Mouse (Mus musculus) embryonic facial prominence, embryonic 15.5 days (tissue): Measurements from ENCODE around the gene Phf23. TPM values are rescaled to one million over a fixed set of nuclear protein-coding genes. Genes with fewer than 3 reads are reported as not detected.
A peak's percentile ranks its signal among the peaks of the same experiment; 100 is the strongest.

Experiments used
- ATAC-seq: fragments of 200-750 bp; cut with Nextera tagmentation; 2 replicates; pipeline ENCODE4 v1.8.0; 2017; ENCODE audit warnings: low read depth, moderate TSS enrichment; ENCODE audit not compliant: insufficient number of reproducible peaks, low FRiP score, low TSS enrichment
- H3K27ac ChIP-seq: fragments of 300-500 bp; sonication (generic); replicated peaks from 2 replicates; pipeline ENCODE4 v1.5.1; 2015; ENCODE audit warnings: mild to moderate bottlenecking, inconsistent platforms
- H3K27me3 ChIP-seq: fragments of 300-500 bp; sonication (generic); 2 replicates; pipeline ENCODE4 v1.6.1; 2015; ENCODE audit warnings: inconsistent platforms
- H3K36me3 ChIP-seq: fragments of 300-500 bp; sonication (generic); 2 replicates; pipeline ENCODE4 v1.6.1; 2015; ENCODE audit warnings: mild to moderate bottlenecking, inconsistent platforms
- H3K4me1 ChIP-seq: fragments of 300-500 bp; sonication (generic); 2 replicates; pipeline ENCODE4 v1.6.1; 2015; ENCODE audit warnings: inconsistent platforms
- H3K4me2 ChIP-seq: fragments of 300-500 bp; sonication (generic); replicated peaks from 2 replicates; pipeline ENCODE4 v1.6.1; 2015; ENCODE audit warnings: mild to moderate bottlenecking, inconsistent platforms
- H3K4me3 ChIP-seq: fragments of 300-500 bp; sonication (generic); replicated peaks from 2 replicates; pipeline ENCODE4 v1.5.1; 2015; ENCODE audit warnings: mild to moderate bottlenecking, inconsistent platforms
- H3K9ac ChIP-seq: fragments of 300-500 bp; sonication (generic); 2 replicates; pipeline ENCODE4 v1.6.1; 2015; ENCODE audit warnings: inconsistent platforms
- H3K9me3 ChIP-seq: fragments of 300-500 bp; sonication (generic); replicated peaks from 2 replicates; pipeline ENCODE4 v1.6.1; 2016; ENCODE audit warnings: inconsistent platforms
- WGBS: fragments of 180-500 bp; shearing (Covaris S2); methylation state at CpG from one replicate; pipeline ENCODE4 v1.1.7; 2015; 5-methylcytosine and 5-hydroxymethylcytosine counted together
- polyA plus RNA-seq: library from polyadenylated mRNA; unstranded; fragments of >200 nt; fragmentation: Nextera tagmentation; extraction: Ambion mirVana; gene quantifications from 2 replicates; pipeline ENCODE4 v1.2.1, GENCODE M21; 2015

Phf23 gene
- polyA plus RNA-seq, 1 experiment from 2014 or later, result 77.8 TPM

DNA sequence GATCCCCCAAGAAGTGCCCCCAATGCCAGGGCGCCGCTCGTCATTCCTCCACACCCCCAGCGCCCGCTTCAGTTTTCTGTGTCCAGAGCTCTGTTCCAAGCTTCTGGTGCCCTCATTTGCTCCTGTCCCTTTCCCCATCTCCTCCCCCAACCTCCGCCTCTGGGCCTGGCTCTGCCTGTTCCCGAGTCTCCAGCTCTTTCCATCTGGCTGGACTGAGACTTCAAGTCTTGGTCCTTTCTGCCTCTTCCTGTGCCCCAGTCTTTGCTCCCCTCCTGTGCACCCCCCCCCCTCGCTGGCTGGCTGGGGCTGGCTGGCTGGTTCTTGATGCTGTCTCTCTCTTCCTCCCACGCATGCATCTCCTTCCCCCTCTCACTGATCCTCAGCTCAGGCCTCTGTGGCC lies 31.8 kb downstream of the Phf23 start:
- Histone ChIP-seq H3K4me1 (peaks cover 70% of the 10 kb centered on the region), H3K27ac (peak overlapping the region; percentile 88), H3K27me3 (no peaks in the 10 kb centered on the region), H3K4me3 (peak overlapping the region; percentile 27), H3K36me3 (peaks cover 20% of the 10 kb centered on the region), H3K9ac (peak overlapping the region; percentile 15; the same call in 1 of the 2 replicates), H3K4me2 (peak overlapping the region; percentile 50), H3K9me3 (no peaks in the 10 kb centered on the region)
- 34% methylated on average over 7 of the region's 9 CpGs for WGBS
- ATAC-seq, result no peak

DNA sequence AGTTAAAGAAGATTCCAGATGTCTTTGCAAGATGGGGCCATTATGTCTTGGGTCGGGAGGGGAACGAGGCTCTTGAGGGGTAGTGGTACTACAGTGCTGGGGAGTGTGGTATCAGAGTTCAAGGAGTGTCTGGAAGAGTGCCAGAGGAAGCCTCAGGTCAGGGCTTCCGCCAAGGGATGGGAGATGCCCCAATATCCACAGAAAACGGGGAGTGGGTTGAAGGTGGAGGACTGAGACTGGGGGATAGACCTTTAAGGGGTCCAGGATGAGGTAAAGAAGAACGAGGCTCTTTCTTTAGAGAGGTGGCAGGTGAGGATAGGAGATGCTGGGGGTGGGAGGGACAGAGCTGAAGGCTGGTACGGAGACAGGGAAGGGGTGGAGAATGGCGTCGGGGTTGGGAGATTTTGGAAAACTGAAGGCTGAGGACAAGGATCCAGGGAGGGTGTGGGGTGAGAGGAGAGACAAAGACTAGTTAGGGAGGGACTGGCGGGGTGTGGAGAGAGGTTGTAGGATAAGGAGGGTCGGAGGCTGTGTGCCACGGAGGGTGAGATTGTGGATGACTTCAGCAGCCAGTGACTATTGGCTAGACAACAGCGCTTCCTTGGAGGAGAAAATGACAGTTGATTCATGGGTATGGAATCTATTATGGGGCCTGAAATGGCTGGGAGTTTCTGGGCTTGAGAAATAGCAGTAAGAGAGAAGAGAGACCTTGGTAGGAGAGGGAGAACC lies 33.0 kb downstream of the Phf23 start:
- 18% methylated on average over 12 of the region's 12 CpGs for WGBS
- Histone ChIP-seq H3K4me2 (peak overlapping the region; percentile 50), H3K4me3 (peak overlapping the region; percentile 32), H3K9ac (no peak overlapping the region), H3K36me3 (peaks cover 31% of the 10 kb centered on the region), H3K9me3 (no peaks in the 10 kb centered on the region), H3K27me3 (no peaks in the 10 kb centered on the region), H3K4me1 (peaks cover 61% of the 10 kb centered on the region), H3K27ac (peak overlapping the region; percentile 88)
- 0 out of 2 replicates have a peak, but pooled peaks have one; percentile 11 for ATAC-seq

DNA sequence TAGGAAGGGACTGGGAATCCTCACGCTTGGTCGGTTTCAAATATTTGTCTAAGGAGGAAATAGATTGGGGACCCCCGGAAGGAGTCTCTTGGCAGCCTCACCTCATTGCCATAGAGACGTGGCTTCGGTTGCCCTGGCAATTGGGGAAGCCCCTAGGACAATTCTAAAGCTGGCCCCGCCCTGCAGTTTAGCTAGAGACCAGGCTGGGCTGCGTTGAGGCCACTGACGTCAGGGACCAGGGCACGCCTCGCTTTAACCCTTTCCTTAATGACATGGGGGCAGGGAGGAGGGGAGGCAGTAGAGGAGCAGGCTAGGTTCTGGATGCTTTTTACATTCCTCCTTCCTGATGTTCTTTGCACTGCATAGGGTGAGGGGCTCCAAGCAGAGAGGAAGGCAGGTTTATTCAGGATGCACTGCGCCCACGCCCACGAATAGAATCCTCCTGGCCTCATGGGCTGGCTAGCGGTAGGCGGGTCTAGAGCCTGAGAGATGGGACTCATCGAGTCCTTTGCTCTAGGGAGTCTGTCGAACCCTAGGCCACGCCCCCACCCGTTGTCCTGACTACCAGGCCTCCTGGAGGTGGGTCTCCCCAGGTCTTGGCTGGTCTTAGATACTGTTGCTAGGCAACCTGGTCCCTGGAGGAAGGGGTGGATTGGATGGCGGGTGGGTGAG lies 33.7 kb downstream of the Phf23 start:
- Histone ChIP-seq H3K36me3 (peaks cover 34% of the 10 kb centered on the region), H3K27me3 (no peaks in the 10 kb centered on the region), H3K4me2 (peak overlapping the region; percentile 50), H3K9me3 (no peaks in the 10 kb centered on the region), H3K9ac (no peak overlapping the region), H3K4me1 (peaks cover 56% of the 10 kb centered on the region), H3K27ac (peak overlapping the region; percentile 88), H3K4me3 (peak overlapping the region; percentile 32)
- WGBS, result 3% methylated on average over 20 of the region's 20 CpGs
- peak; percentile 85 for ATAC-seq

DNA sequence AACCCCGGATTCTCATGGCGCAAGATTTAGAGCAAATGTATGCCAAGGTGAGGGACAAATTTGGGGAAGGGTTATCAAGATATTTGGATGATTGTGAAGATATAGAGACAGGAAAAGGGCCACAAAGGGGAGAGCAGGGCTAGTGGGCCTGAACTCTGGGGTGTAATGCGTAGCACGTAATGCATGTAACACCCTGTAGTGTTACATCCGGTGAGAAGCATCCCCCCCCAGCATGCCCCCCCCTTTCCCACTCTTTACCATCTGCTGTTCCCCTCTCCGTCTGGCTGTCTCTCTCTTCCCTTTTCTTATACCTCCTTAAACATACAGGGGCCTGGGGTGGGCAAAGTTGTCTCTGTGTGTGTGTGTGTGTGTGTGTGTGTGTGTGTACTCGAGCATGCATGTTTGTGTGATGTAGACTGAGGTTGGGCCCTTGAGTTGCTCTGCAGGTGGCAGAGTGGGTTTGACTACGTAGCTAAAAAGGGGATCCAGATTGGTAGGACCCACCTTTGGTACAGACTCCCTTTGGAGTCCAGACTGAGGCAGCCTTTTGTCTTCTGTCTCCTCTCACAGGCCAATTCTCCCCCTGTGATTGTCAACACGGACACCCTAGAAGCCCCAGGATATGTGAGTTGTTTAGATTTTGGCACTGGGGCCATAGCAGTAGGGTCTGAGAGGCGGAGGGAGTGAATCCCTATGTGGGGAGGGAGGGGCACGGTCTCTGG lies 34.4 kb downstream of the Phf23 start:
- Histone ChIP-seq H3K4me1 (peaks cover 50% of the 10 kb centered on the region), H3K4me3 (peak overlapping the region; percentile 32), H3K9ac (no peak overlapping the region), H3K36me3 (peaks cover 40% of the 10 kb centered on the region), H3K27me3 (no peaks in the 10 kb centered on the region), H3K9me3 (no peaks in the 10 kb centered on the region), H3K27ac (peak overlapping the region; percentile 88), H3K4me2 (peak overlapping the region; percentile 50)
- 49% methylated on average over 11 of the region's 11 CpGs for WGBS
- ATAC-seq, result no peak

DNA sequence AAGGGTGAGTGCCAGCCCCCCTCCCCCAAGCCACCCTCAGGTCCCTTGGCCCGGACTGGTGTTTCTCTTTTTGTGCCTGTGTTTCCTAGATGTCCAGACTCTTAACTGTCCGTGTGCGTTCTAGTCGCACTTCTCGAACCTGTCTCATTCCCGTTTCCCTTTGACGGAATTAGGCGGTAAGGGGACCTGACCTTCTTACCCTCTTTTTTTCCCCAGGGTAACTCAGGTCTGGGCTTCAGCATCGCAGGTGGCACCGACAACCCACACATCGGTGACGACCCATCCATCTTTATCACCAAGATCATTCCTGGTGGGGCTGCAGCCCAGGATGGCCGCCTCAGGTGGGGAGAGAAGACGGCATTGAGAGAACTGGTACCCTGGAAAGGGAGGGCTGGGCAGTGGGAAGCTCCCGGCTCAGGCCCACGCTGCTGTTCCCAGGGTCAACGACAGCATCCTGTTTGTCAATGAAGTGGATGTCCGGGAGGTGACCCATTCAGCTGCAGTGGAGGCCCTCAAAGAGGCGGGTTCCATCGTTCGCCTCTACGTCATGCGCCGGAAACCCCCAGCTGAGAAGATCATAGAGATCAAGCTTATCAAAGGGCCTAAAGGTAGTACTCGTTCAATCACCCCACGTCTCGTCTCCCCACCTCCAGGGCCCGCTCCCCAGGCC lies 35.2 kb downstream of the Phf23 start:
- ATAC-seq, result no peak
- 93% methylated on average over 28 of the region's 28 CpGs for WGBS

DNA sequence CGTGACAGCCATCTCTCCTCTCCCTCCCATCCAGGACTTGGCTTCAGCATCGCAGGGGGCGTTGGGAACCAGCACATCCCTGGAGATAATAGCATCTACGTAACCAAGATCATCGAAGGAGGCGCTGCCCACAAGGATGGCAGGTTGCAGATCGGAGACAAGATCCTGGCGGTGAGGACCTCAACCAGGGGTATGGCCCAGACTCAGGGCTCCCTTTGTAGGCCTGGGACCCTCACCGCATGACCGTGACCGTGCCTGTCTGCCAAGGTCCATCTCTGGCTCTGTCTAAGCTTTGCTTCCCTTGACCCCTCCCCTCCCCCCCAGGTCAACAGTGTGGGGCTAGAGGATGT lies 35.7 kb downstream of the Phf23 start:
- Histone ChIP-seq H3K36me3 (peaks cover 44% of the 10 kb centered on the region), H3K9me3 (no peaks in the 10 kb centered on the region), H3K27me3 (no peaks in the 10 kb centered on the region), H3K9ac (no peak overlapping the region), H3K4me3 (no peak overlapping the region), H3K4me1 (peaks cover 39% of the 10 kb centered on the region), H3K27ac (no peak overlapping the region), H3K4me2 (no peak overlapping the region)
- 94% methylated on average over 11 of the region's 11 CpGs for WGBS
- no peak for ATAC-seq

More for the DNA sequence above, 35.2 kb downstream of the Phf23 start:
- Histone ChIP-seq H3K9ac (no peak overlapping the region), H3K27ac (no peak overlapping the region), H3K9me3 (no peaks in the 10 kb centered on the region), H3K4me3 (no peak overlapping the region), H3K4me1 (peaks cover 44% of the 10 kb centered on the region), H3K27me3 (no peaks in the 10 kb centered on the region), H3K36me3 (peaks cover 44% of the 10 kb centered on the region), H3K4me2 (no peak overlapping the region)

DNA sequence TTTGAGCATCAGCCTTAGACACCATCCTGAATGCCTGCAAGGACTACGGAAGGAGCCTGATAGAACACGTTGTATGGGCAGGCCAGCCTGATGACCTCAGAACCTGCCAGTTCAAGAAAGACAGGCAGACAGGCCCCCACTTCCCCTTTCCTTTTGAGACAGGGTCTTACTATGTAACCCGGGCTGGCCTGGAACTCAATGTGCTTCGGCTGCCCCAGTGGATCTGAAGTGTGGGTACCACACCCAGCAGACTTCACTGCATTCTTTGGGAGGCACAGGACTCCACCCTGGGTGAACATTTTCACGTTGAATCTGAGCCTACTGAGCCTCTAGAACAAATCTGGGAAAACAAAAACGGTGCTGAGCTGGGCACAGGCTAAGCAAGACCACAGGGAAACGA lies 42.6 kb downstream of the Phf23 start:
- no peak overlapping the region for H3K9ac ChIP-seq
- no peak for ATAC-seq
- no peak overlapping the region for H3K27ac ChIP-seq
- no peaks in the 10 kb centered on the region for H3K4me1 ChIP-seq
- no peak overlapping the region for H3K4me2 ChIP-seq
- no peak overlapping the region for H3K4me3 ChIP-seq
- H3K27me3 ChIP-seq, result no peaks in the 10 kb centered on the region
- no peaks in the 10 kb centered on the region for H3K9me3 ChIP-seq
- H3K36me3 ChIP-seq, result peaks cover 70% of the 10 kb centered on the region
- 67% methylated on average over 7 of the region's 7 CpGs for WGBS

DNA sequence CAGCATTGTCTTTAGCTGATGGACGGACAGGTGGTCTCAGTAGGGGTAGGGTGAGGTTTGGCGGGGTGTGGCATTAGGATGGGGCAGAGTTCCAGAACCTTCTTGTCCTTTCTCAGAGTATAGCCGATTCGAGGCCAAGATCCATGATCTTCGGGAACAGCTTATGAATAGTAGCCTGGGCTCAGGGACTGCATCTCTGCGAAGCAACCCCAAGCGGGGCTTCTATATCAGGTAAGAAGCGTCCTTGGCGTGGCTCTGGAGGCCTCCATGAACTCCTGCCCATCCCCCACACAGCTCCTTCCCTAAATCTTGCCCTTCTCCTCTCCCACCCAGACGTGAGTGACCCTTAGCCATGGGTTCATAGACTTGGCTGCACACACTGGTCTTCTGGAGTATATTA lies 44.1 kb downstream of the Phf23 start:
- no peak for ATAC-seq
- no peak overlapping the region for H3K9ac ChIP-seq
- no peaks in the 10 kb centered on the region for H3K4me1 ChIP-seq
- no peaks in the 10 kb centered on the region for H3K27me3 ChIP-seq
- no peak overlapping the region for H3K4me3 ChIP-seq
- H3K36me3 ChIP-seq, result peaks cover 74% of the 10 kb centered on the region
- H3K4me2 ChIP-seq, result no peak overlapping the region
- no peaks in the 10 kb centered on the region for H3K9me3 ChIP-seq
- no peak overlapping the region for H3K27ac ChIP-seq
- 89% methylated on average over 10 of the region's 10 CpGs for WGBS

DNA sequence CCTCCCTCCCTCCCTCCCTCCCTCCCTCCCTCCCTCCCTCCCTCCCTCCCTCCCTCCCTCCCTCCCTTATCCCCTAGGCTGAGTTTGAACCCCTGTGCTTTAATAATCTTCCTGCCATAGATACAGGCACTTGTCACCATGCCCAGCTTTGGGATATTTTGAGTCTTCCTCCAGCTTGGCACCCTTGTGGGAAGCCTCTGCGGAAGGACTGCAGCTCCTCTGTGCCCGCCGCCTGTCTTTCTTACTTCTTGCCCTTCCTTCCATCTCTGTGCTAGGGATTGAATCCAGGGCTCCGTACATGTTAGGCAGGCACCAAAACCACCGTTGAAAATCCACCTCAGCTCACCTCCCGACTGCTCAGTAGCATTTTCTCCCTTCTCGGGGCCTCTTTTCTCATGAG lies 44.6 kb downstream of the Phf23 start:
- 90% methylated on average over 7 of the region's 7 CpGs for WGBS
- H3K9ac ChIP-seq, result no peak overlapping the region
- no peaks in the 10 kb centered on the region for H3K4me1 ChIP-seq
- H3K36me3 ChIP-seq, result peaks cover 74% of the 10 kb centered on the region
- H3K27ac ChIP-seq, result no peak overlapping the region
- H3K4me3 ChIP-seq, result no peak overlapping the region
- no peaks in the 10 kb centered on the region for H3K27me3 ChIP-seq
- H3K4me2 ChIP-seq, result no peak overlapping the region
- no peaks in the 10 kb centered on the region for H3K9me3 ChIP-seq
- no peak for ATAC-seq

DNA sequence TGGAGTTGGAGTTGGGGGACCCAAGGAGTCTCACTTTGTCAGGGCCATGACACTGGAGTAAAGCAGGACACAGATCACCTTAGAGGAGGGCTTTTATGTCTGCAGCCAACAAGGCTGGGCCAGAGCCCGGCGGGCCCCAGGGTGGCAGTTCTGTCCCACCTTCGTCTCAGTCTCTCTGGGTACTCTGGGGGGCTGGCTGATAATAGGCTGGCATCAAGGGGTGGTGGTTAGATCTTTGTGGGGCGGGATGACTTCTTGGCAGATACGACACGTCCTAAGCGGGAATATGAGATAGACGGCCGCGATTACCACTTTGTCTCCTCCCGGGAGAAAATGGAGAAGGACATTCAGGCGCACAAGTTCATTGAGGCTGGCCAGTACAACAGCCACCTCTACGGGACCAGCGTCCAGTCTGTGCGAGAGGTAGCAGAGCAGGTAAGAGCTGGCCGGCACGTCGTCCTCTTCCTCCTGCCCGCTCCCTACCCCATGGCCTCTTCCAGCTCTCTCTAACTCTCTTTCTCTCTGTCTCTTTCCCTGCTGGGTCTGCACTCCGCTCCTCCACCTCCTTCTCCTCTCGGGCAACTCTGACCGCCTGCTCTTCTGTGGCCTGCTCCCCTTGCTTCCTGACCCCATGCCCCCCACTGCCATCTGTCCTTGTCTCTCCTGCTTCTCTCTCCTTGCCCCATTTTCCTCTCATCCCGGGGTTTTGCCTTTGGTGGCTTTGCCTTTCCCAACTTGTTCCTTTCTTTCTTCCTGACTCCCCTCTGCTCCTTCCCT lies 46.9 kb downstream of the Phf23 start:
- H3K27ac ChIP-seq, result no peak overlapping the region
- no peaks in the 10 kb centered on the region for H3K4me1 ChIP-seq
- no peak overlapping the region for H3K4me2 ChIP-seq
- H3K9ac ChIP-seq, result no peak overlapping the region
- ATAC-seq, result no peak
- no peak overlapping the region for H3K4me3 ChIP-seq
- H3K36me3 ChIP-seq, result peaks cover 72% of the 10 kb centered on the region
- no peaks in the 10 kb centered on the region for H3K27me3 ChIP-seq
- WGBS, result 89% methylated on average over 23 of the region's 23 CpGs
- no peaks in the 10 kb centered on the region for H3K9me3 ChIP-seq
